Mouse (Mus musculus): ENCODE results near the gene Tada2a.

GRCm38 (mm10) chr11:84104036-84104435 lies 25.4 kb downstream of the Tada2a start:
- TF ChIP-seq CTCF (IDR thresholded peaks at IDR 0.05; ENCODE audit: borderline replicate concordance, insufficient read depth, low read length) (no peak), POLR2A (IDR thresholded peaks at IDR 0.05; ENCODE audit: low read depth, low read length) (no peak)

Data from embryonic fibroblast, embryonic 13.5 days (primary cell).